Mouse (Mus musculus): ENCODE measurements around the gene Ddhd1. TPM values are rescaled to one million over a fixed set of nuclear protein-coding genes. Genes with fewer than 3 reads are reported as not detected.

Gene Ddhd1
- polyA plus RNA-seq, 1 experiment: 21.5 TPM

GRCm38 (mm10) chr14:45644786-45645185 lies 13.2 kb downstream of the Ddhd1 start:
- no peak for DNase-seq (ENCODE audit: low spot score)

GRCm38 (mm10) chr14:45644202-45644601 lies 13.7 kb downstream of the Ddhd1 start:
- no peak for DNase-seq (ENCODE audit: low spot score)

GRCm38 (mm10) chr14:45643461-45643860 lies 14.5 kb downstream of the Ddhd1 start:
- no peak for DNase-seq (ENCODE audit: low spot score)

GRCm38 (mm10) chr14:45642795-45643194 lies 15.1 kb downstream of the Ddhd1 start:
- DNase-seq (ENCODE audit: low spot score): no peak

- no peak for DNase-seq (ENCODE audit: low spot score)
Measured at GRCm38 (mm10) chr14:45642217-45642616, 15.7 kb downstream of the Ddhd1 start.

GRCm38 (mm10) chr14:45638717-45639116 lies 19.2 kb downstream of the Ddhd1 start:
- no peak for DNase-seq (ENCODE audit: low spot score)

GRCm38 (mm10) chr14:45635496-45635895 lies 22.4 kb downstream of the Ddhd1 start:
- DNase-seq (ENCODE audit: low spot score): no peak

- DNase-seq (ENCODE audit: low spot score): no peak
Measured at GRCm38 (mm10) chr14:45632756-45633537, 25.0 kb downstream of the Ddhd1 start.

GRCm38 (mm10) chr14:45630544-45630943 lies 27.4 kb downstream of the Ddhd1 start:
- DNase-seq (ENCODE audit: low spot score): no peak

GRCm38 (mm10) chr14:45629938-45630337 lies 28.0 kb downstream of the Ddhd1 start:
- no peak for DNase-seq (ENCODE audit: low spot score)

GRCm38 (mm10) chr14:45618351-45618750 lies 39.6 kb downstream of the Ddhd1 start:
- DNase-seq (ENCODE audit: low spot score): no peak

- no peak for DNase-seq (ENCODE audit: low spot score)
Measured at GRCm38 (mm10) chr14:45616526-45616925, 41.4 kb downstream of the Ddhd1 start.

- DNase-seq (ENCODE audit: low spot score): no peak
Measured at GRCm38 (mm10) chr14:45615776-45616175, 42.2 kb downstream of the Ddhd1 start.

- DNase-seq (ENCODE audit: low spot score): no peak
Measured at GRCm38 (mm10) chr14:45614822-45615221, 43.1 kb downstream of the Ddhd1 start.

GRCm38 (mm10) chr14:45614406-45614805 lies 43.5 kb downstream of the Ddhd1 start:
- DNase-seq (ENCODE audit: low spot score): no peak

- DNase-seq (ENCODE audit: low spot score): no peak
Measured at GRCm38 (mm10) chr14:45611654-45612053, 46.3 kb downstream of the Ddhd1 start.

GRCm38 (mm10) chr14:45602002-45602401 lies 55.9 kb downstream of the Ddhd1 start:
- DNase-seq (ENCODE audit: low spot score): no peak

GRCm38 (mm10) chr14:45600587-45600986 lies 57.4 kb downstream of the Ddhd1 start:
- no peak for DNase-seq (ENCODE audit: low spot score)

GRCm38 (mm10) chr14:45597855-45598254 lies 60.1 kb downstream of the Ddhd1 start:
- DNase-seq (ENCODE audit: low spot score): no peak

- DNase-seq (ENCODE audit: low spot score): no peak
Measured at GRCm38 (mm10) chr14:45593261-45593660, 64.7 kb downstream of the Ddhd1 start.

GRCm38 (mm10) chr14:45588403-45588802 lies 69.5 kb downstream of the Ddhd1 start:
- DNase-seq (ENCODE audit: low spot score): no peak

GRCm38 (mm10) chr14:45587536-45587935 lies 70.4 kb downstream of the Ddhd1 start:
- no peak for DNase-seq (ENCODE audit: low spot score)

- DNase-seq (ENCODE audit: low spot score): no peak
Measured at GRCm38 (mm10) chr14:45583494-45584027, 74.4 kb downstream of the Ddhd1 start.
